Mouse (Mus musculus): Measurements from ENCODE around the gene Shc2. TPM values are rescaled to one million over a fixed set of nuclear protein-coding genes. Genes with fewer than 3 reads are reported as not detected.

The Shc2 gene
- polyA plus RNA-seq, 1 experiment from 2014 or later = 6.5 TPM

DNA sequence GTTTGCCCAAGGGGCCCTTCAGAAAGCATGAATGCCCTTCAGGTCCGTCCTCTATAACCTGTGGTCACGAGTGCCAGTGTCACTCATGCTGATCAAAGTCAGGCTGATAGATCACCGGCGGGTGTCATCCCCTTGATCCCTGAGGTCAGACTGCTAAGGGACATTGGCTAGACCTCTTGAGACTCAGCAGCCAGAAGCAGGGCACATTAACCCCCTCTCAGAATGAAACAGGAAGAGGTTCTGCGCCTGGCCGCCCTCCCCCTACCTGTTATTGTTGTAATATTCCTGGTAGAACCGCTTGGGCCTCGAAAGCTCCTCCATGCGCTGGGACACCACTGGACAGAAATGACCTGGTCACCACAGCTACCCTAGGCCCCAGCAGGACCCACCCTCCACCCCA lies 53.3 kb downstream of the Shc2 start:
- no peaks in the 10 kb centered on the region for H3K9me3 ChIP-seq (replicated peaks; ENCODE audit: control insufficient read depth, low read length)
- no peaks in the 10 kb centered on the region for H3K27me3 ChIP-seq (replicated peaks; ENCODE audit: control insufficient read depth, insufficient read depth, low read length)
- H3K27ac ChIP-seq (ENCODE audit: low read depth, low read length) = no peak overlapping the region
- H3K36me3 ChIP-seq (ENCODE audit: control insufficient read depth, insufficient read depth, low read length) = no peaks in the 10 kb centered on the region
- 92% methylated on average over 9 of the region's 9 CpGs for WGBS
- no peaks in the 10 kb centered on the region for H3K4me1 ChIP-seq (ENCODE audit: control insufficient read depth, insufficient read depth, low read length)
- H3K9ac ChIP-seq (ENCODE audit: low read length) = no peak overlapping the region
- ATAC-seq (no peak), DNase-seq (ENCODE audit: low spot score) (no peak)
- no peak overlapping the region for H3K4me2 ChIP-seq (ENCODE audit: low read length)
- no peak overlapping the region for H3K4me3 ChIP-seq (ENCODE audit: low read depth, low read length)

DNA sequence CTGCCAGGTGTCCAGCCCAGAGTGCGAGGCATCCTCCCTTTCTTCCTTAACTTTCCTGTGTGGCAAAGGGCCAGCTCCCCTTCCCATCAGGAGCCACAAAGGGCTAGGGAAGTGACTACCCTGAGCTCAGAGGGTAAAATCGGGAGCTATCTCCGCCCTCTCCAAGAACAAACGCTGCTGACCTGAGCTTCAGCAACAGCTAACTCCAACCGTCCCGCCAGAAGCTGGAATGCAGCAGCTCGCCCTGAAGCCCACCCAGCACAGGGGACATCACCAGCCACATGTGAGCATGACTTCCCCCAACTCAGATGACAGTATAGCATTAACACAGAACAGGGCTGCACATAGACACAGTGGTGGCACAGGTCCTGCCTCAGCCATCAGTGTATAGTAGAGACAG lies 53.7 kb downstream of the Shc2 start:
- Histone ChIP-seq H3K27me3 (replicated peaks; ENCODE audit: control insufficient read depth, insufficient read depth, low read length) (no peaks in the 10 kb centered on the region), H3K4me2 (ENCODE audit: low read length) (no peak overlapping the region), H3K4me1 (ENCODE audit: control insufficient read depth, insufficient read depth, low read length) (no peaks in the 10 kb centered on the region), H3K9me3 (replicated peaks; ENCODE audit: control insufficient read depth, low read length) (no peaks in the 10 kb centered on the region), H3K9ac (ENCODE audit: low read length) (no peak overlapping the region), H3K27ac (ENCODE audit: low read depth, low read length) (no peak overlapping the region), H3K4me3 (ENCODE audit: low read depth, low read length) (no peak overlapping the region), H3K36me3 (ENCODE audit: control insufficient read depth, insufficient read depth, low read length) (no peaks in the 10 kb centered on the region)
- DNase-seq (ENCODE audit: low spot score) (no peak), ATAC-seq (no peak)
- WGBS = 73% methylated on average over 7 of the region's 7 CpGs

DNA sequence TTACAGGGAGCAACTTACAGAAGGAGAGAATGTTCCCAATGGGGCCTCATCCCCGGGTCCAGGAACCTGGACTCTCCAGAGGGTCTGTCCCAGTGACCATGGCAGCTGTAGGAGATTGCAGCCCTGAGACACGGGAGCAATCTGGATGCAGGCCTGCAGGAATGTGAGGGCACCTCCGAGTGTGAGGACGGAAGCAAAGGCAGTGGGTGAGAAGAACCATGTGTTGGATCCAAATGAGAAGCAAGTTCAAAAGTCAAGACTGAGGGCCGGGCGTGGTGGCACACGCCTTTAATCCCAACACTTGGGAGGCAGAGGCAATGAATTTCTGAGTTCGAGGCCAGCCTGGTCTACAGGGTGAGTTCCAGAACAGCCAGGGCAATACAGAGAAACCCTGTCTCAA lies 56.2 kb downstream of the Shc2 start:
- Histone ChIP-seq H3K36me3 (ENCODE audit: control insufficient read depth, insufficient read depth, low read length) (no peaks in the 10 kb centered on the region), H3K27me3 (replicated peaks; ENCODE audit: control insufficient read depth, insufficient read depth, low read length) (no peaks in the 10 kb centered on the region), H3K9me3 (replicated peaks; ENCODE audit: control insufficient read depth, low read length) (no peaks in the 10 kb centered on the region), H3K4me2 (ENCODE audit: low read length) (no peak overlapping the region), H3K4me1 (ENCODE audit: control insufficient read depth, insufficient read depth, low read length) (no peaks in the 10 kb centered on the region), H3K9ac (ENCODE audit: low read length) (no peak overlapping the region), H3K4me3 (ENCODE audit: low read depth, low read length) (no peak overlapping the region), H3K27ac (ENCODE audit: low read depth, low read length) (no peak overlapping the region)
- 84% methylated on average over 8 of the region's 8 CpGs for WGBS
- ATAC-seq (no peak), DNase-seq (ENCODE audit: low spot score) (no peak)

DNA sequence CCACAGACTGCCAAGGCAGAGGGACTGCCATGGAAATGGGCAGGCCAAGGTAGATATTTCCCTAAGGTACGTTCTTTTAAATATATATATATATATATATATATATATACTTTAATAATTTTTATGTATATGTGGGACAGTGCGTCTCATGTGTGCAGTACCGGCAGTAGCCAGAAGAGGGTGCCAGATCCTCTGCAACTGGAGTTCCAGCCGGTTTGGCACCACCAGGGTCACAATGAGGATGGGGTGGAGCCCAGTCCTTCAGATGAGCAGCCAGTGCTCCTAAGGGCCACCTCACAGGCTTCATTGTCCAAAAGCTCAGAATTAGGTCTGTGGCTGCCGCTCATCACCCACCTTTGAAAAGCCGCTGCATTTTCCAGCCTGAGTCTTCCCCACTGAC lies 56.9 kb downstream of the Shc2 start:
- Histone ChIP-seq H3K27ac (ENCODE audit: low read depth, low read length) (no peak overlapping the region), H3K9me3 (replicated peaks; ENCODE audit: control insufficient read depth, low read length) (no peaks in the 10 kb centered on the region), H3K4me3 (ENCODE audit: low read depth, low read length) (no peak overlapping the region), H3K4me1 (ENCODE audit: control insufficient read depth, insufficient read depth, low read length) (no peaks in the 10 kb centered on the region), H3K9ac (ENCODE audit: low read length) (no peak overlapping the region), H3K36me3 (ENCODE audit: control insufficient read depth, insufficient read depth, low read length) (no peaks in the 10 kb centered on the region), H3K27me3 (replicated peaks; ENCODE audit: control insufficient read depth, insufficient read depth, low read length) (no peaks in the 10 kb centered on the region), H3K4me2 (ENCODE audit: low read length) (no peak overlapping the region)
- DNase-seq (ENCODE audit: low spot score) (peak; percentile 48), ATAC-seq (no peak)
- 37% methylated on average over 6 of the region's 6 CpGs for WGBS

DNA sequence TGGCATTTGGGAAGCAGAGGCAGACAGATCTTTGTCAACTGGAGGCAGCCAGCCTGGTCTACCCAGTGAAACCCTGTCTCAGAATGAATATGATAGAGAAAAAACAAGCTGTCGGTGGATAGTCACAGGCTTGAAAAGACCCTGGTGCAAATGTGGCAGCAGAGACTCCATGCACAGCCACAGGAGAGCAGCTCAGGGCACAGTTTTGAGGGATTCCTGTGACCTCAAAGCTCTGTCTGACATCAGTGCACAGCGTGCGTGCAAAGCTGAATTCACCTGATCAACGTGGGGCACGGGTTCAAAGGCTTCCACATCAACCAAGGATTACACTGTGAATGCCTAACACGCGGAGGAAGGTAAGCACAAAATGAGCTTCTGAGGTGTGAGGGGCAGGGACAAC lies 57.4 kb downstream of the Shc2 start:
- Histone ChIP-seq H3K4me1 (ENCODE audit: control insufficient read depth, insufficient read depth, low read length) (no peaks in the 10 kb centered on the region), H3K4me2 (ENCODE audit: low read length) (no peak overlapping the region), H3K4me3 (ENCODE audit: low read depth, low read length) (no peak overlapping the region), H3K9ac (ENCODE audit: low read length) (no peak overlapping the region), H3K27ac (ENCODE audit: low read depth, low read length) (no peak overlapping the region), H3K9me3 (replicated peaks; ENCODE audit: control insufficient read depth, low read length) (no peaks in the 10 kb centered on the region), H3K27me3 (replicated peaks; ENCODE audit: control insufficient read depth, insufficient read depth, low read length) (no peaks in the 10 kb centered on the region), H3K36me3 (ENCODE audit: control insufficient read depth, insufficient read depth, low read length) (no peaks in the 10 kb centered on the region)
- no peak for ATAC-seq
- no peak for DNase-seq (ENCODE audit: low spot score)
- WGBS = 66% methylated on average over 7 of the region's 7 CpGs

DNA sequence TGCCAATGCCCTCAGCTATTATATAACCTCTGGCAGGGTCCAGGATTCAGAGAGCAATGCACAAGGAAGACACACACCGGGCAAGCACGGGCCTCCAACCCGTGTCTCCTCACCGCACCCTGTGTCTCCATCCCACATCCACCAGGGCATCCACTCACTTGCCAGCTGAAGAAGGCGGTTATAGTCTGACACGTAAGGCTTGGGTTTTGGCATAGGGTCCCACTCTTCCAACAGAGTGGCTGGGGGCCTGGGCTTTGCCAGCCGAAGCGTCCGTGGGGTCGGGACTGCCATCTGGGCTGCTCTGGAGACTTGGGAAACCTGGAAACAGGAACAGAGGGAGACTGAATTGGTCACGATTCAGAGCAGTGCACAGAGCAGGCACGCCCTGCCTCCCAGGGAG lies 57.9 kb downstream of the Shc2 start:
- no peaks in the 10 kb centered on the region for H3K9me3 ChIP-seq (replicated peaks; ENCODE audit: control insufficient read depth, low read length)
- H3K4me2 ChIP-seq (ENCODE audit: low read length) = no peak overlapping the region
- no peak for DNase-seq (ENCODE audit: low spot score)
- no peak for ATAC-seq
- H3K27ac ChIP-seq (ENCODE audit: low read depth, low read length) = no peak overlapping the region
- no peaks in the 10 kb centered on the region for H3K36me3 ChIP-seq (ENCODE audit: control insufficient read depth, insufficient read depth, low read length)
- H3K9ac ChIP-seq (ENCODE audit: low read length) = no peak overlapping the region
- H3K27me3 ChIP-seq (replicated peaks; ENCODE audit: control insufficient read depth, insufficient read depth, low read length) = no peaks in the 10 kb centered on the region
- no peaks in the 10 kb centered on the region for H3K4me1 ChIP-seq (ENCODE audit: control insufficient read depth, insufficient read depth, low read length)
- WGBS = 80% methylated on average over 12 of the region's 12 CpGs
- no peak overlapping the region for H3K4me3 ChIP-seq (ENCODE audit: low read depth, low read length)

DNA sequence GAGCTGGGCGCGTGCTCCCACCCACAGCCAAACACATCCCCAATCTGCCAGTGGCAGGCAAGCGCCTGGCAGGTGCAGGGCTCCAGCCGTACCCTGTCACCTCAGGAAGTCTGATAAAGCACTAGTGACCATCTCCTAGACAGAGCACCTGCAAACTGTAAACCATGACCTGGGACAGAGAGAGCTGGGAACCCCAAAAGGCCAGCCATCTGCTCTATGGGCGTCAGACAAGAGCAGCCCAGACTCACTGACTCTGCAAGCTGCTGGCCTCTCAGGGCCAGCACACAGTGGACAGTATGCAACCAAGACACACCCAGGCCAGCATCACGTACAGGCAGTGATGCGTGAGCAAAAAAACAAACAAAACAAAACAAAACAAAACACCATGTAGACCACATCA lies 58.8 kb downstream of the Shc2 start:
- Histone ChIP-seq H3K4me3 (ENCODE audit: low read depth, low read length) (no peak overlapping the region), H3K4me2 (ENCODE audit: low read length) (no peak overlapping the region), H3K9ac (ENCODE audit: low read length) (no peak overlapping the region), H3K27me3 (replicated peaks; ENCODE audit: control insufficient read depth, insufficient read depth, low read length) (no peaks in the 10 kb centered on the region), H3K36me3 (ENCODE audit: control insufficient read depth, insufficient read depth, low read length) (no peaks in the 10 kb centered on the region), H3K9me3 (replicated peaks; ENCODE audit: control insufficient read depth, low read length) (no peaks in the 10 kb centered on the region), H3K27ac (ENCODE audit: low read depth, low read length) (no peak overlapping the region), H3K4me1 (ENCODE audit: control insufficient read depth, insufficient read depth, low read length) (no peaks in the 10 kb centered on the region)
- DNase-seq (ENCODE audit: low spot score) = no peak
- no peak for ATAC-seq
- WGBS = 83% methylated on average over 7 of the region's 7 CpGs

DNA sequence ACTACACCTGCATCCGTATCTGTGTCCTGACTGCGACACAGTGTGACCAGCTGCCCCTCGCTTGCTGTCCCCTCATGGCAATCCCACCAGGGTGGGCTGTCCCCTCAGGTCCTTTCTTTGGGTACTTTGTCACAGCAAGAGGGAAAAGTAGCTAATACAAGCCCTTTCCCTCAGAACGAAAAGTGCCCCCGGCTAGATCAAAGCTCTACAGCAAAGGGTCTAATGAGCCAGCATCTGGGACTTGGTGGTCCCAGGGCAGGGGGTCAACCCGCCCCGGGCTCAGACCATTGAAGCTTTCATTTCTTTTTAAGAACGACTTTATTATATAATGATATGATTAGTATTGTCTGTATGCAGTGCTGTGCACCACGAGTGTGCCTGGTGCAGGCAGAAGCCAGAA lies 59.4 kb downstream of the Shc2 start:
- no peak for DNase-seq (ENCODE audit: low spot score)
- no peak overlapping the region for H3K27ac ChIP-seq (ENCODE audit: low read depth, low read length)
- no peak overlapping the region for H3K4me3 ChIP-seq (ENCODE audit: low read depth, low read length)
- H3K36me3 ChIP-seq (ENCODE audit: control insufficient read depth, insufficient read depth, low read length) = no peaks in the 10 kb centered on the region
- H3K4me2 ChIP-seq (ENCODE audit: low read length) = no peak overlapping the region
- H3K9ac ChIP-seq (ENCODE audit: low read length) = no peak overlapping the region
- H3K9me3 ChIP-seq (replicated peaks; ENCODE audit: control insufficient read depth, low read length) = no peaks in the 10 kb centered on the region
- H3K4me1 ChIP-seq (ENCODE audit: control insufficient read depth, insufficient read depth, low read length) = no peaks in the 10 kb centered on the region
- WGBS = 38% methylated on average over 9 of the region's 9 CpGs
- ATAC-seq = no peak
- H3K27me3 ChIP-seq (replicated peaks; ENCODE audit: control insufficient read depth, insufficient read depth, low read length) = no peaks in the 10 kb centered on the region

DNA sequence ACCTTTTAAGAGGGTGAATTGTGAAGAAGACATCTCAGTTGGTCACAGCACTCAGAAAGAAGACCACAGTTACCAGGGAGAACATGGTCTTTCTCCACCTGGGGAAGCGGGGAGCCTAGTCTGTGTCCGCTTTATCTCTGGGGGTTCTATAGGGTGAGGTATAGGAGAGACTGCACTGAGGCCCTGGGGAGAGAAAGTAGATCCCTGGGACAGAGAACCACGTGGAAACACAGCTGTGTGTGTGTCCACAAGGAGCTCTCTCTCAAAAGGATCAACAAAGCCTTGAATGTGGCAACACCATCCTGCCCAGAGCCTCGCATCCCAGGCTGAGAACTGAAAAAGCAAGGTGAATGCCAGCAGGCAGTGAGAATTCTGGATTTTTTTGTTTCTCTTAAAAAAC lies 60.3 kb downstream of the Shc2 start:
- no peaks in the 10 kb centered on the region for H3K9me3 ChIP-seq (replicated peaks; ENCODE audit: control insufficient read depth, low read length)
- ATAC-seq = no peak
- no peaks in the 10 kb centered on the region for H3K27me3 ChIP-seq (replicated peaks; ENCODE audit: control insufficient read depth, insufficient read depth, low read length)
- WGBS = 74% methylated on average over 4 of the region's 4 CpGs
- no peaks in the 10 kb centered on the region for H3K4me1 ChIP-seq (ENCODE audit: control insufficient read depth, insufficient read depth, low read length)
- DNase-seq (ENCODE audit: low spot score) = no peak
- no peak overlapping the region for H3K9ac ChIP-seq (ENCODE audit: low read length)
- H3K4me2 ChIP-seq (ENCODE audit: low read length) = no peak overlapping the region
- H3K27ac ChIP-seq (ENCODE audit: low read depth, low read length) = no peak overlapping the region
- no peak overlapping the region for H3K4me3 ChIP-seq (ENCODE audit: low read depth, low read length)
- no peaks in the 10 kb centered on the region for H3K36me3 ChIP-seq (ENCODE audit: control insufficient read depth, insufficient read depth, low read length)

DNA sequence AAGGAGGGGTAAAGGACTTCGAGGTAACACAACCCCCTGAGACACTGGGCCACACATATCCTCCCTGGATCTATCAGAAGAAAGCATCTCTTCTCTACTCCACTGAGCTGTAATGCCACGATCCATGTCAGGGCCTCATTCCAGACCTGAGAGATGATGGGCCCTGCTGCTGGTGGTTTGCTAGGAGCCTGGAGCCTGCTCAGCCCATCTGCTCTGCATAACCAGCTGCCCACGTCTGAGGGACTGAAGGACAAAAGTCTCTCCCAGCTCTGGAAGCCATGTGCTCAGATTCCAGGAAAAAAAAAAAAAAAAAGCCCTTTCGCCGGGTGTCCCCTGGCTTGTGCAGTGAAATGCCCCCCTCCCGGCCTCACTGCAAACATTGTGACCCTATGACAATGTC lies 62.0 kb downstream of the Shc2 start:
- no peak for ATAC-seq
- DNase-seq (ENCODE audit: low spot score) = no peak
- 80% methylated on average over 6 of the region's 6 CpGs for WGBS

More for the DNA sequence above, 62.0 kb downstream of the Shc2 start:
- no peaks in the 10 kb centered on the region for H3K9me3 ChIP-seq (replicated peaks; ENCODE audit: control insufficient read depth, low read length)
- H3K4me2 ChIP-seq (ENCODE audit: low read length) = no peak overlapping the region
- H3K4me1 ChIP-seq (ENCODE audit: control insufficient read depth, insufficient read depth, low read length) = no peaks in the 10 kb centered on the region
- H3K36me3 ChIP-seq (ENCODE audit: control insufficient read depth, insufficient read depth, low read length) = no peaks in the 10 kb centered on the region
- H3K4me3 ChIP-seq (ENCODE audit: low read depth, low read length) = no peak overlapping the region
- H3K9ac ChIP-seq (ENCODE audit: low read length) = no peak overlapping the region
- no peaks in the 10 kb centered on the region for H3K27me3 ChIP-seq (replicated peaks; ENCODE audit: control insufficient read depth, insufficient read depth, low read length)
- H3K27ac ChIP-seq (ENCODE audit: low read depth, low read length) = no peak overlapping the region

All from forebrain, embryonic 14.5 days (tissue).